Mouse (Mus musculus) embryonic fibroblast, embryonic 13.5 days (primary cell): ENCODE data around the gene Krt15. TPM values are rescaled to one million over a fixed set of nuclear protein-coding genes. Genes with fewer than 3 reads are reported as not detected.
A peak's percentile ranks its signal among the peaks of the same experiment; 100 is the strongest.

Experiments used
- H3K27ac ChIP-seq: 2 replicates; pipeline ENCODE4 v1.5.1; 2012; ENCODE audit warnings: low read length, control low read depth, inconsistent platforms; ENCODE audit not compliant: insufficient read depth
- H3K4me1 ChIP-seq: 2 replicates; pipeline ENCODE4 v1.6.1; 2011; ENCODE audit warnings: low read length; ENCODE audit not compliant: control insufficient read depth, insufficient read depth
- H3K4me3 ChIP-seq: 2 replicates; pipeline ENCODE4 v1.5.1; 2011; ENCODE audit warnings: mild to moderate bottlenecking, control low read depth, low read length; ENCODE audit not compliant: insufficient read depth
- CTCF ChIP-seq: IDR thresholded peaks from 2 replicates; pipeline ENCODE4 v1.5.1; 2011; ENCODE audit warnings: mild to moderate bottlenecking, control low read depth, low read length, moderate library complexity, borderline replicate concordance; ENCODE audit not compliant: insufficient read depth
- POLR2A ChIP-seq: IDR thresholded peaks from 2 replicates; pipeline ENCODE4 v1.6.1; 2011; ENCODE audit warnings: low read depth, mild to moderate bottlenecking, control low read depth, low read length, moderate library complexity
- polyA plus RNA-seq: library from polyadenylated mRNA; stranded (reverse); fragments of >200 nt; gene quantifications from 2 replicates; pipeline ENCODE4 v1.2.4, GENCODE M21; 2011; ENCODE audit warnings: low read depth; ENCODE audit not compliant: missing spikeins, insufficient read length

The Krt15 gene
- polyA plus RNA-seq: not detected in 2 replicates

GRCm38 (mm10) chr11:100135731-100136130 is at the start of gene Krt15:
Gene Krt15, minus strand, starts transcription at chr11:100135928.
- no peak within 1 kb of the TSS for H3K4me3 ChIP-seq
- no peak within 1 kb of the TSS for H3K27ac ChIP-seq
- no peak for TF ChIP-seq POLR2A
- TF ChIP-seq CTCF: no peak
- no peaks in the 10 kb centered on the region for H3K4me1 ChIP-seq

DNA sequence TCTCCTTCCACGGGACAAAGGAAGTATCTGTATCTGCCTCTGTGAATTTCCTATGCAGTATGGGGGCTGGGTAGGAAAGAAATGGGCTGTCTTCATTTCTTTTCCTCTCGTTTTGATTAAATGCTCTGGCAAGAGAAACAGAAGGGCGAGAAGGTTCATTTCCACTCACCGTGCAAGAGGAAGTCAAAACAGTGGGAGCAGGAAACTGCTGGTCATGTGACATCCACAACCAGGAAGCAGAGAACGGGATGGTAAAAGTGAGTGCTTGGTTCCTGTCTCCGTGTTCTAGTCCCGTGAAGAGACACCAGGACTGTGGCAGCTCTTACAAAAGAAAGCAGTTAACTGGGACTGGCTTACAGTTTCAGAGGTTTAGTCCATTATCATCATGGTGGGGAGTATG is 46.0 kb upstream of the Krt15 start:
- Histone ChIP-seq H3K4me3 (no peak overlapping the region), H3K27ac (no peak overlapping the region), H3K4me1 (no peaks in the 10 kb centered on the region)
- no peak for TF ChIP-seq CTCF
- TF ChIP-seq POLR2A: no peak

DNA sequence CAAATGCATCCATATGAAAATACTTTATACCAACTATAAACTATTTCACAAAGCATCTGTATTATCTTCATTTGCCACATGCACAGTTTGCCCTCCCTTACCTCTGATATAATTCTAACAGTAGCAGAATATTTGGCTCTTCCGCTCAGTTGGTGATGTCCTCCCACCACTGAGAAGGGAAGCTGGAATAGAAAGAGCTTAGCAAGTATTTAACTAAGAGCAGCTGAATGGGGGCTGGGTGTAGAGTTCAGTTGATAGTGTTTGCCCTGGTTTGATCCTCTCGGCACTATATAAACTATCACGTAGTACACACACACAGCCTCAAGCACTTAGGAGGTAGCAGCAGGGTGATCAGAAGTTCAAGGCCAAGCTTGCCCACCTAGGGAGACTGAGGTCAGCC is 43.5 kb upstream of the Krt15 start:
- Histone ChIP-seq H3K27ac (no peak overlapping the region), H3K4me3 (no peak overlapping the region), H3K4me1 (no peaks in the 10 kb centered on the region)
- TF ChIP-seq POLR2A: no peak
- no peak for TF ChIP-seq CTCF

- TF ChIP-seq CTCF: no peak
- no peak for TF ChIP-seq POLR2A
- H3K27ac ChIP-seq: no peak overlapping the region
- no peaks in the 10 kb centered on the region for H3K4me1 ChIP-seq
- H3K4me3 ChIP-seq: no peak overlapping the region
Observed at GRCm38 (mm10) chr11:100178307-100178706, 42.6 kb upstream of the Krt15 start.

DNA sequence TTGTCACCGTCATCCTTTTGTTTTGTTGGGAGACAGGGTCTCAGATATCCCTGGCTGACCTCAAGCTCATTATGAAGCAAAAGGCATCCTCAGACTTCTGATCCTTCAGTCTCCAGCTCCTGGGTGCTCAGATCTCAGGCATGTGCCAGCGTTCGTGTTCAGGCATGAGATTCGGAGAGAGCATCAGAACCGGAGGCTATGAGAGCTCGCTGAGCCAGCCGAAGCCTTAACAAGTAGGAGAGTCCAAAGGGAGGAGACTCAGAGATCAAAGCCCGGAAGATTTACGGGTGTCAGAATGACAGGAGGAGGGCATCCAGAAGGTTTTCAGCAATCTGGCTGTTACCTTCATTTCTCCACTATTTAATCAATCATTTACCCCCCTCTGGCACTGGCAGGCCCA is 41.1 kb upstream of the Krt15 start:
- Histone ChIP-seq H3K4me1 (no peaks in the 10 kb centered on the region), H3K4me3 (no peak overlapping the region), H3K27ac (no peak overlapping the region)
- TF ChIP-seq POLR2A: no peak
- no peak for TF ChIP-seq CTCF

- Histone ChIP-seq H3K4me1 (no peaks in the 10 kb centered on the region), H3K27ac (no peak overlapping the region), H3K4me3 (no peak overlapping the region)
- no peak for TF ChIP-seq POLR2A
- TF ChIP-seq CTCF: peak; percentile 92
Observed at GRCm38 (mm10) chr11:100168765-100169762, 33.3 kb upstream of the Krt15 start.

DNA sequence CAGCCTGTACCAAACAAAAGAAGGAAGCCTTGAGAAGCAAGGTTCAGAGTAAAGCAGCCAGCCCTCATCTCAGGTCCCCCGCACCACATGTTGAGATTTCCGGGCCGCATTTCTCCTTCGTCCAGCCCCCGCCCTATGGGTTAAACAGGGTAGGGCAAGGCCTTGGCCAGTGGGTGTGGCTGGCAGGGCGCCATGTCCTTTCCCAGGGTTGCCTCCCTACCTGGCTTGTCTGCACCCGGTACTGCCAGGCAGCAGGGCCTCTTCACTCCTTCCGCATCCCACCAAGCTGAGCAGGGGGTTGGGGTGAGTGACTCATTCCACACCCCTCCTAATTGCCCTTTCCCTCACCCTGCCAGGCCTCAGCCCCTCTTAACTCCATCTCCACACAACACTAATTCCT is 32.3 kb upstream of the Krt15 start:
- H3K27ac ChIP-seq: no peak overlapping the region
- no peaks in the 10 kb centered on the region for H3K4me1 ChIP-seq
- TF ChIP-seq CTCF (no peak), POLR2A (no peak)
- H3K4me3 ChIP-seq: no peak overlapping the region

- TF ChIP-seq POLR2A (no peak), CTCF (no peak)
- Histone ChIP-seq H3K27ac (no peak overlapping the region), H3K4me1 (no peaks in the 10 kb centered on the region), H3K4me3 (no peak overlapping the region)
Observed at GRCm38 (mm10) chr11:100164392-100164791, 28.7 kb upstream of the Krt15 start.

GRCm38 (mm10) chr11:100157908-100158477 is 22.3 kb upstream of the Krt15 start:
- Histone ChIP-seq H3K27ac (no peak overlapping the region), H3K4me3 (no peak overlapping the region), H3K4me1 (no peaks in the 10 kb centered on the region)
- TF ChIP-seq POLR2A: no peak
- TF ChIP-seq CTCF: no peak

GRCm38 (mm10) chr11:100157331-100157730 is 21.6 kb upstream of the Krt15 start:
- TF ChIP-seq CTCF (no peak), POLR2A (no peak)
- H3K27ac ChIP-seq: no peak overlapping the region

More at GRCm38 (mm10) chr11:100157331-100157730, 21.6 kb upstream of the Krt15 start:
- no peak overlapping the region for H3K4me3 ChIP-seq
- no peaks in the 10 kb centered on the region for H3K4me1 ChIP-seq
